Mouse (Mus musculus) limb, embryonic 14.5 days (tissue): ENCODE data around the gene Recql. TPM values are rescaled to one million over a fixed set of nuclear protein-coding genes. Genes with fewer than 3 reads are reported as not detected.
A peak's percentile ranks its signal among the peaks of the same experiment; 100 is the strongest.

Experiments used
- ATAC-seq: fragments of 200-750 bp; cut with Nextera tagmentation; 2 replicates; pipeline ENCODE4 v1.8.0; 2017; ENCODE audit warnings: low read depth, moderate number of reproducible peaks, moderate TSS enrichment; ENCODE audit not compliant: low FRiP score
- DNase-seq: peaks from one replicate; pipeline ENCODE4 v3.0.0-alpha.2; 2015; ENCODE audit warnings: low spot score
- H3K27ac ChIP-seq: fragments of 300-500 bp; sonication (generic); replicated peaks from 2 replicates; pipeline ENCODE4 v1.5.1; 2014; ENCODE audit warnings: low read depth, mild to moderate bottlenecking, low read length, moderate library complexity, mixed read lengths
- H3K27me3 ChIP-seq: fragments of 300-500 bp; sonication (generic); 2 replicates; pipeline ENCODE4 v1.6.1; 2014; ENCODE audit warnings: low read length, mixed read lengths; ENCODE audit not compliant: control insufficient read depth, insufficient read depth
- H3K36me3 ChIP-seq: fragments of 300-500 bp; sonication (generic); 2 replicates; pipeline ENCODE4 v1.6.1; 2014; ENCODE audit warnings: mild to moderate bottlenecking, low read length, moderate library complexity, mixed read lengths; ENCODE audit not compliant: control insufficient read depth, insufficient read depth
- H3K4me1 ChIP-seq: fragments of 300-500 bp; sonication (generic); 2 replicates; pipeline ENCODE4 v1.6.1; 2014; ENCODE audit warnings: antibody characterized with exemption, low read length, mixed read lengths; ENCODE audit not compliant: control insufficient read depth, insufficient read depth
- H3K4me2 ChIP-seq: fragments of 300-500 bp; sonication (generic); replicated peaks from 2 replicates; pipeline ENCODE4 v1.6.1; 2014; ENCODE audit warnings: low read depth, mild to moderate bottlenecking, low read length, moderate library complexity; ENCODE audit not compliant: severe bottlenecking
- H3K4me3 ChIP-seq: fragments of 300-500 bp; sonication (generic); replicated peaks from 2 replicates; pipeline ENCODE4 v1.5.1; 2014; ENCODE audit warnings: low read length
- H3K9ac ChIP-seq: fragments of 300-500 bp; sonication (generic); 2 replicates; pipeline ENCODE4 v1.6.1; 2014; ENCODE audit warnings: mild to moderate bottlenecking, low read depth, low read length, moderate library complexity; ENCODE audit not compliant: severe bottlenecking
- H3K9me3 ChIP-seq: fragments of 300-500 bp; sonication (generic); 2 replicates; pipeline ENCODE4 v1.6.1; 2016; ENCODE audit warnings: low read length; ENCODE audit not compliant: control insufficient read depth
- POLR2A ChIP-seq: fragments of 200-500 bp; IDR thresholded peaks from 2 replicates; pipeline ENCODE4 v1.8.0; 2012; ENCODE audit warnings: inconsistent platforms, mild to moderate bottlenecking, moderate library complexity, borderline replicate concordance; ENCODE audit not compliant: insufficient read depth, insufficient read length; ENCODE audit errors: extremely low read depth
- WGBS: fragments of 180-500 bp; shearing (Covaris S2); extraction: QIAGEN DNeasy Blood & Tissue Kit; methylation state at CpG from one replicate; pipeline ENCODE4 v1.1.7; 2014; 5-methylcytosine and 5-hydroxymethylcytosine counted together
- polyA plus RNA-seq, 2 experiments: library from polyadenylated mRNA; depleted of rRNA in 1 of 2; stranded (reverse) in 1 of 2; unstranded in 1 of 2; fragments of >200 nt; fragmentation: Nextera tagmentation in 1 of 2; extraction: Ambion mirVana in 1 of 2; gene quantifications; 2 replicates each; pipeline versions ENCODE4 v1.2.1 to v1.2.3; 2012 to 2014

The Recql gene
- polyA plus RNA-seq, 2 experiments: 23.9 to 26.7 TPM

DNA sequence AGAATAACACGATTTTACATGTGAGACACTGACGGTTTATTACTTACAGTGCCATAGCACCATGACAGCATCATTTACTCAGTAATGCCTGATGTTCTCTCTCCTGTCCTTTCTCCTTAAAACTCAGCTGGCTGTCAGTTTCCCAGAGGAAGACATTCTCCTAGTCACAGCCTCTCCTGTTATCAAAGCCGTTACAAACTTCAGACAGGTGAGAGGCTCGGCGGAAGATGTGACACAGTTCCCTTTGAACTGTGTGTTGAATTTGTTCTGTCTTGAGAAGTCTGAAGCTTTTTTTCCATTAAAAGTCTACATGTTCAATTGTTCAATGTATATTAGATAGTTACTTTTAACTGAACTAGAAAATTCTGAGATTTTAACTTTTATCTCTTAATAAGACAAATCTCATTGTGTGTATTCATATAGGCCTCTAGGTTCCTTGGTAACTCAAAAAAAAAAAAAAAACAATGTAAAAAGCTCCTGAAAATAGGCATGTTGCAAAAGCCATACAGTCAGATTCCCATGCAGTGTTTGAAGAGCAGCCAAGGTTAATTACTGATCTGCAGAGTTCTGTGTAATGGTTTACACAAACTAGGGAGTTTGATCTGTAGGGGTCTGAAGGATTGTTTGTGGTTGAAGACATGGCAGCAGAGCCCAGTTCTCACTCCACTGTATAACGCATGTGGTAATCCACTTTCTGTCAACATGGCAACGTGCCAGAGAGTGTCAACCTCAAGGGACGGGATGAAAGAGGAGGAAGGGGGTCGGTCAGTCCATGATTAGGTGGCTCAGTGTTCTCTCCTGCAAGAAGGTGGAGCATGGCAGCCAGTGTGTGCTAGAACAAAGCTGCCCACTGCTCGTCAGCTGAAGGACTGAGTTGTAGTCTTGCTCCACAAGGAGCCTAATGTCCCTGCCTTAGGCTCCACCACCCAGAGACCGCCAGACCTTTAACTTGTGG, 39.2 kb downstream of the Recql start:
- Histone ChIP-seq H3K9me3 (no peaks in the 10 kb centered on the region), H3K4me3 (no peak overlapping the region), H3K27me3 (no peaks in the 10 kb centered on the region), H3K27ac (no peak overlapping the region), H3K4me1 (0 out of 2 replicates have a peak, but pooled peaks cover 7% of the 10 kb centered on the region), H3K36me3 (peaks cover 23% of the 10 kb centered on the region), H3K4me2 (no peak overlapping the region), H3K9ac (no peak overlapping the region)
- no peak for TF ChIP-seq POLR2A
- WGBS: 83% methylated on average over 11 of the region's 11 CpGs
- no peak for DNase-seq
- no peak for ATAC-seq

DNA sequence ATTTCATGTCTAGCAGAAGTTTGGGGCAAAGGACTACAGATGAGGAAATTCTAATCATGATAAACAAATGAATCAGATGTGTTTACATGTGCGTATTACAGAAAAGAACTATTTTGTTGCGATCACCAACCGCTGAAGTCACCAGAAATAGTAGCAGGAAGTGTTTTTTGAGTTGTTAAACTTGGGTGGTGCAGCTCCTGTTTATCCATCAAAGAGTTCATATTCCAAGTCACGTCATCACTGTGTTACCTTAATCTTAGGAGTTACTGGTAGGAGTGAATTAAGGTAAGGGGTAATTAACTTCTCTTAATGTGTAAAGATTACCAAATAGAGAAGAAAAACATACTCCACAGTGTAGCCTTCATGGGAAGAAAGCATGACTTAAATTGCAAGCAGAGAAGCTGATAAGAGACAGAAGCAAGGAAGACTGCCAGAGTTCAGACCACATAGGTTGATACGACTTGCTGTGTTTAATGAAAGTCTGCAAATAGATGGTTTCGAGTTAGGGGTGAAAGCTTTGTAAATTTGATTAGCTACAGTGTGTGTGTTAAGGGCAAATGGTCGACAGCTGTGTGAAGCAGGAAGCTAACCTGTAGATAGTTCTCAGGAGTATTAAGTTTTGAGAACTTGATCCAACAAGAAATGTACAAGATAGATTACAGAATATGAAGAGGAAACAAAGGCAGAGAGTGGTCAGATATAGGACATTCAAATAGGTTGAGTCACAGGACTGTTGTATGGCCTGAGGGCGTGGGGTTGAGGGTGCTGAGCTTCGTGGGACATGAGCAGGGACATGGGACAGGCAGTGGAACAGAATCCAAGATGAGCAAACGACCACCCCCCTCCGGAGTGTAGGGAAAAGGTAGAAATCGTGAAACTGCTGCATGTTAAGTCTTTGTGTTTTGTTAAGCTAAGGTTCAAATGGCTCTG, 40.4 kb downstream of the Recql start:
- Histone ChIP-seq H3K27ac (no peak overlapping the region), H3K27me3 (no peaks in the 10 kb centered on the region), H3K9ac (peak overlapping the region; percentile 58), H3K4me2 (peak overlapping the region; percentile 42), H3K4me1 (0 out of 2 replicates have a peak, but pooled peaks cover 7% of the 10 kb centered on the region), H3K9me3 (no peaks in the 10 kb centered on the region), H3K4me3 (peak overlapping the region; percentile 67), H3K36me3 (peaks cover 18% of the 10 kb centered on the region)
- TF ChIP-seq POLR2A: no peak
- whole genome bisulfite sequencing: 44% methylated on average over 12 of the region's 12 CpGs
- no peak for ATAC-seq
- DNase-seq: no peak

DNA sequence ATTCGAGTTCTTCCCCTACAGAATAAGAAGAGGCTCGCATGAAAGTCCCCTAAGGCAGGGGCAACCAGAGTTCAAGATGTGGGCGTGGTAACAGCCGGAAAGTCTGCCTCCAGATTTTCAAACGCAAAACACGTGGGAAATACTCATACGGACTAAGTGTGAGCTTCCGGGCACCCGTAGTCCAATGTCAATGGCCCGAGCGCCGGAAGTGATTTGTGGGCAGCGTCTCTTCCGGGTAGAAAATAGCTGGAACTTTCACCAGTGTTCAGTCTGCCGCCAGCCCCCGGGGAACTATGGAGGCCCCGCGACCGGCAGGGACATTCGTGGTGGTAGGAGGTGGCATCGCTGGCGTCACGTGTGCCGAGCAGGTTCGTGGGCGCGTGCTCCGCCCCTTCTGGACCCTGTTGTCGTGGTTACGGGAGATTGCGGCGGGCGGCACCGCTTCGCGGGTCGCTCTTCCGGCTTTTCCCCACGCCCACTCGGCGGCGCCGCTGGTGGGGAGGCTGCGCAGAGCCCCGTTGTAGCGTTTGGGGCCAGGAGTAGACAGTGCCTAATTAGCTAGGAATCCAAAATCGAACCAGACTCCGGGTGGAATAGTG, 41.3 kb downstream of the Recql start, which contains the start of gene Pyroxd1:
TSS of gene Pyroxd1 (plus strand) at position 215 of the 599 bp plus-strand sequence.
- no peaks in the 10 kb centered on the region for H3K9me3 ChIP-seq
- H3K4me1 ChIP-seq: 0 out of 2 replicates have a peak, but pooled peaks cover 7% of the 10 kb centered on the region
- peak within 1 kb of the TSS; percentile 67 for H3K4me3 ChIP-seq
- under 1% methylated on average over 48 of the region's 48 CpGs for WGBS
- ATAC-seq (peak; percentile 94), DNase-seq (peak; percentile 96)
- peak within 1 kb of the TSS; percentile 58 for H3K9ac ChIP-seq
- H3K27ac ChIP-seq: peak within 1 kb of the TSS; percentile 55; the same call in 1 of the 2 replicates
- H3K36me3 ChIP-seq: peaks cover 13% of the 10 kb centered on the region; the same call in 1 of the 2 replicates
- H3K27me3 ChIP-seq: no peaks in the 10 kb centered on the region
- peak within 1 kb of the TSS; percentile 42 for H3K4me2 ChIP-seq
- 0 out of 2 replicates have a peak, but pooled peaks have one; percentile 27 for TF ChIP-seq POLR2A

DNA sequence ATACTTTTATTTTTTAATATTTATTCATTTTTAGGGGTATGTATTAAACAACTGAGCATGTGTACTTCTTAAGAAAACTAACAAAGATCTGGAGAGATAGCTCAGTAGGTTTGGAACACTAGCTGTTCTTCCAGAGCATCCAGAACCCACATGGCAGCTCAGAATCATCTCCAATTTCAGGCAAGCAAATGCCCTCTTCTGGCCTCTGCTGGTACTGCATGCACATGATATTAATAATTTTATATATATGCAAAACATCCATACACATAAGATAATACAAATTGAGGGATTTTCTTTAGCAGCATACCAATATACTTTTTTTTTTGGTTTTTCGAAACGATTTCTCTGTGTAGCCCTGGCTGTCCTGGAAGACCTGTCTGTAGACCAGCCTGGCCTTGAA, 43.3 kb downstream of the Recql start:
- WGBS: 83% methylated on average over 2 of the region's 2 CpGs
- H3K36me3 ChIP-seq: no peaks in the 10 kb centered on the region
- H3K9ac ChIP-seq: no peak overlapping the region
- H3K4me3 ChIP-seq: no peak overlapping the region
- H3K27me3 ChIP-seq: no peaks in the 10 kb centered on the region
- no peak overlapping the region for H3K27ac ChIP-seq
- DNase-seq: peak; percentile 35
- no peak for TF ChIP-seq POLR2A
- no peak for ATAC-seq
- 0 out of 2 replicates have a peak, but pooled peaks cover 7% of the 10 kb centered on the region for H3K4me1 ChIP-seq
- no peaks in the 10 kb centered on the region for H3K9me3 ChIP-seq
- H3K4me2 ChIP-seq: no peak overlapping the region

DNA sequence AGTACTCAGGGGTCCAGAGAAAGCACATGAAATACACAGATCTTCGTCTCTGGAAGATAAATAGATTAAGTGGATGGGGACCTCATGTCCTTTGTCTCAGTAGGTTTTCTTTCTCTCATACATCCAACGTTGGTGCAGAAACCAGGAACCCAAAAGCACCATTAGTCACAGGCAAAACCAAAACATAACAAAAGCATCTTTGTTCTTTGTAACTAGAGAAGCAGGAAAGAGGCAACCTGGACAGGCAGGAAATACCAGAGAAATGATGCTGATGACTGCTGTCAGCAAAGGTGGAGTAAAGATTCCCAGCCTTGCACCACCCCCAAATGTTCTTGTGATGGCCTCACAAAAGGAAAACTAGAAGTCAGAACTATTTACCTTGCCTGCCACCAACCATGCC, 47.3 kb downstream of the Recql start:
- ATAC-seq: no peak

More for the DNA sequence above, 47.3 kb downstream of the Recql start:
- Histone ChIP-seq H3K4me2 (no peak overlapping the region), H3K4me1 (no peaks in the 10 kb centered on the region), H3K27ac (no peak overlapping the region), H3K27me3 (no peaks in the 10 kb centered on the region), H3K36me3 (no peaks in the 10 kb centered on the region), H3K9ac (no peak overlapping the region), H3K9me3 (no peaks in the 10 kb centered on the region), H3K4me3 (no peak overlapping the region)
- no peak for TF ChIP-seq POLR2A
- 47% methylated on average over 2 of the region's 2 CpGs for WGBS
- no peak for DNase-seq
